Mouse (Mus musculus) liver, embryonic 13.5 days (tissue): ENCODE measurements around the gene Hmx3. TPM values are rescaled to one million over a fixed set of nuclear protein-coding genes. Genes with fewer than 3 reads are reported as not detected.

Source experiments
- ATAC-seq: fragments of 200-750 bp; cut with Nextera tagmentation; 2 replicates; pipeline ENCODE4 v1.8.0; 2017; ENCODE audit warnings: low read depth, mild to moderate bottlenecking, moderate number of reproducible peaks, moderate library complexity
- DNase-seq: peaks from one replicate; pipeline ENCODE4 v3.0.0; 2022
- H3K27ac ChIP-seq: fragments of 300-500 bp; sonication (generic); 2 replicates; pipeline ENCODE4 v1.5.1; 2015; ENCODE audit warnings: moderate library complexity, mild to moderate bottlenecking, inconsistent platforms
- H3K27me3 ChIP-seq: fragments of 300-500 bp; sonication (generic); 2 replicates; pipeline ENCODE4 v1.6.1; 2015; ENCODE audit warnings: mild to moderate bottlenecking, inconsistent platforms
- H3K36me3 ChIP-seq: fragments of 300-500 bp; sonication (generic); 2 replicates; pipeline ENCODE4 v1.6.1; 2015; ENCODE audit warnings: mild to moderate bottlenecking, inconsistent platforms
- H3K4me1 ChIP-seq: fragments of 300-500 bp; sonication (generic); replicated peaks from 2 replicates; pipeline ENCODE4 v1.6.1; 2015; ENCODE audit warnings: inconsistent platforms
- H3K4me2 ChIP-seq: fragments of 300-500 bp; sonication (generic); 2 replicates; pipeline ENCODE4 v1.6.1; 2015; ENCODE audit warnings: inconsistent platforms, mild to moderate bottlenecking, moderate library complexity
- H3K4me3 ChIP-seq: fragments of 300-500 bp; sonication (generic); replicated peaks from 2 replicates; pipeline ENCODE4 v1.5.1; 2015; ENCODE audit warnings: mild to moderate bottlenecking, inconsistent platforms
- H3K9ac ChIP-seq: fragments of 300-500 bp; sonication (generic); 2 replicates; pipeline ENCODE4 v1.6.1; 2015; ENCODE audit warnings: mild to moderate bottlenecking, inconsistent platforms
- H3K9me3 ChIP-seq: fragments of 300-500 bp; sonication (generic); replicated peaks from 2 replicates; pipeline ENCODE4 v1.6.1; 2016; ENCODE audit warnings: inconsistent platforms
- WGBS: fragments of 180-500 bp; shearing (Covaris S2); methylation state at CpG from one replicate; pipeline ENCODE4 v1.1.7; 2015; ENCODE audit not compliant: insufficient replicate concordance; 5-methylcytosine and 5-hydroxymethylcytosine counted together
- polyA plus RNA-seq: library from polyadenylated mRNA; unstranded; fragments of >200 nt; fragmentation: Nextera tagmentation; extraction: Ambion mirVana; gene quantifications from 2 replicates; pipeline ENCODE4 v1.2.1, GENCODE M21; 2015

The Hmx3 gene
- polyA plus RNA-seq, 1 experiment from 2014 or later, result not detected

DNA sequence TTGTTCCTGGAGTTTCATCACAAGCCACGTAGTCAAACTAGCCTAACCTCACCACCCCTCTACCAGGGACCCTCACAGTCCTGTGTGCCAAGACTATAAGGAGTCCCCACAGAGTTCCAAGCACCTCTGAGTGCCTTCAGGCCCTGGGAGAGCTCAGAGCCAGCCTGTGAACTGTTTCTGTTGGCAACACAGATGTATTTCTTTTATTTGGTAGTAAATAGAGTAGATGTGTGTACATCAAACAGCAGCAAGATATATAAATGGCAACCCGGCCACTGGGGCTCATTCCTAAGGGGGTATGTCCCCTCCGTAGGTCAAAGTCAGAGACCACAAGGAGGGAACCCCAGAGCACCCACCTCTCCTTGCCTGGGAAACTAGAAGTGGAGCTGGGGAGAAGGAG, 5.8 kb downstream of the Hmx3 start, which contains the start of gene Hmx2:
TSS of gene Hmx2 (plus strand) at position 301 of the 400 bp plus-strand sequence.
- no peak for ATAC-seq
- no peak for DNase-seq

DNA sequence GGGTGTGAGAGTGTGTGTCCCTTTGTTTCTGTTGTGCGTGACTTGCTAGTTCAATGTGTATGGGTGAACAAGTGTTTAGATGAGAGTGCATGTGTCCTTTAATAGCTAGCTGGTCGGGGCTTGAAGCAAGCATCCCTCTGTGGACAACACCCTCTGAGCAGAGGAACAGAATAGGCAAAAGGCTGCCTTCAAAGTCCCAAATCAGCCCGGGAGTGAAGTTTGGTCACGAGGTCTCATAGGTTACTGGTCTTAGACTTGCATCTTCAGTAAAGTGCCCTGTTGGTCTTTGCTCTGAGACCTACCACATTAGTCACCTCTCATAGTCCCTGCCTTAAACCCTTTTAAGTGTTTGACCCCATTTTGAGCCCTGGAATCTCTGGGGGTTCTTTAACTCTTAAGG, 8.8 kb downstream of the Hmx3 start:
- H3K4me2 ChIP-seq, result no peak overlapping the region
- no peak overlapping the region for H3K4me3 ChIP-seq
- H3K27ac ChIP-seq, result no peak overlapping the region
- DNase-seq (no peak), ATAC-seq (no peak)
- 0% methylated on average over 4 of the region's 4 CpGs for WGBS
- H3K4me1 ChIP-seq, result peaks cover 15% of the 10 kb centered on the region
- no peaks in the 10 kb centered on the region for H3K36me3 ChIP-seq
- H3K27me3 ChIP-seq, result peaks cover 100% of the 10 kb centered on the region
- H3K9ac ChIP-seq, result no peak overlapping the region
- no peaks in the 10 kb centered on the region for H3K9me3 ChIP-seq

More for the DNA sequence above, 5.8 kb downstream of the Hmx3 start, which contains the start of gene Hmx2:
- no peak within 1 kb of the TSS for H3K4me3 ChIP-seq
- H3K36me3 ChIP-seq, result no peaks in the 10 kb centered on the region
- H3K9me3 ChIP-seq, result no peaks in the 10 kb centered on the region
- no peak within 1 kb of the TSS for H3K9ac ChIP-seq
- H3K4me2 ChIP-seq, result no peak within 1 kb of the TSS
- peaks cover 100% of the 10 kb centered on the region for H3K27me3 ChIP-seq
- no peak within 1 kb of the TSS for H3K27ac ChIP-seq
- WGBS, result 7% methylated on average over 3 of the region's 3 CpGs
- H3K4me1 ChIP-seq, result 0 out of 2 replicates have a peak, but pooled peaks cover 3% of the 10 kb centered on the region

DNA sequence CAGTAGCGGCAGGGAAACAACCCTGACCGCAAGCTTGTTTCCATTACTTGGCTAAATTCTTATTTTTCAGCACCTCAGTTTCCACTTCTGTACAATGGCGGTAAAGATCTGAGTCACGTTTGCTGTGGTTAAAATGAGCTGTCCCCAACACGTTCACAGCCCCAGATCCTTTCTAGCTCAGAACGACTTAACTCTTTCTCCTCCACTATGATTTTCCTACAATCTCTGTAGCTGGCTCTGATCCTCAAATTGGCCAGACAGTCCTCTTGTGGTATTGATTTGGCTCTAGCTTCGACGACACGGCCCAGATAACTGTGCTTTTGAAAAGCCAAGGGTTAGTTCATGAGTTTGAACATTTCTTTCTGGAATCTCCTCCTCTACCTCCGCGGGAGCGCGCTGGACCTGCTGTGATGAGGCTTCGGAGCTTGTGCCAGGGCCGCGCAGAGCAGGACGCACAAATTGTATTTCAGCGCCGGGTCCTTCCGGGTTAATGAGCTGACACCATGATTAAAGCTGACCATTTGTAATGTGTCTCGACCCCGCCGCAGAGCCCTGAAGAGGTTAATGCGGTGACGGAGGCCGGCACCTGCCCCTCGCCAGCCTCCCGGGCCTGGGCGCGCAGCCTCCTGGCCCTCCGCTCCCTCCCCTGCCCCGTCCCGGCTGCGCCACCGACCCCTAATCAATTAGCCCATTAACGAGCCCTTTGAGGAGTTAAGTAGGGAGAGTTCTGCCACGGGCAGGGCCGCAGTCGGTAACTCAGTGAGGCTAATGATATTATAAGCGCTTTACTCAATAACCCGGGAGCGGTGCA, 9.5 kb downstream of the Hmx3 start:
- DNase-seq (no peak), ATAC-seq (no peak)
- Histone ChIP-seq H3K4me3 (no peak overlapping the region), H3K27me3 (peaks cover 100% of the 10 kb centered on the region), H3K36me3 (no peaks in the 10 kb centered on the region), H3K9me3 (no peaks in the 10 kb centered on the region), H3K27ac (no peak overlapping the region), H3K9ac (no peak overlapping the region), H3K4me2 (no peak overlapping the region), H3K4me1 (peaks cover 20% of the 10 kb centered on the region)
- WGBS, result 1% methylated on average over 42 of the region's 42 CpGs

DNA sequence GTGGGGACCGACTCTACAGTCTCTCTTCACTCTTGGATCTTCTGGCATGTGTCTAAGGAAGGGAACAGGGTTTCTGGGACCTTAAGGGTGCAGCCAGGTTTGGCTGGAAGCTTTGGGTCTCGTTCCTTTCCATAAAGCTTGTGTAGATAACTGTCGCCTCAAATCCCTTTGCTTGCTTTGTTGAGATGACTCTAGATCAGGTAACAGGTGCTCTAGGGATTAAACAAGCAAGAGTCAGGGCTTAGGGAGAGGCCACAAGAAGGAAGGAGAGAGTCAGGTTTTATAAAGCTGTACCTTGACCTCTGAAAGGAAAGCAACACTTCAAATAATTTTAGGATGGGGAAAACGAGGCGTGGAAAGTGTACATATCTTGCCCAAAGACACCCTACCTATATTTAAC, 10.1 kb downstream of the Hmx3 start:
- Histone ChIP-seq H3K27ac (no peak overlapping the region), H3K27me3 (peaks cover 100% of the 10 kb centered on the region), H3K9ac (no peak overlapping the region), H3K4me2 (no peak overlapping the region), H3K9me3 (no peaks in the 10 kb centered on the region), H3K4me3 (no peak overlapping the region), H3K4me1 (peaks cover 20% of the 10 kb centered on the region), H3K36me3 (no peaks in the 10 kb centered on the region)
- WGBS, result 3% methylated on average over 5 of the region's 5 CpGs
- no peak for ATAC-seq
- no peak for DNase-seq

DNA sequence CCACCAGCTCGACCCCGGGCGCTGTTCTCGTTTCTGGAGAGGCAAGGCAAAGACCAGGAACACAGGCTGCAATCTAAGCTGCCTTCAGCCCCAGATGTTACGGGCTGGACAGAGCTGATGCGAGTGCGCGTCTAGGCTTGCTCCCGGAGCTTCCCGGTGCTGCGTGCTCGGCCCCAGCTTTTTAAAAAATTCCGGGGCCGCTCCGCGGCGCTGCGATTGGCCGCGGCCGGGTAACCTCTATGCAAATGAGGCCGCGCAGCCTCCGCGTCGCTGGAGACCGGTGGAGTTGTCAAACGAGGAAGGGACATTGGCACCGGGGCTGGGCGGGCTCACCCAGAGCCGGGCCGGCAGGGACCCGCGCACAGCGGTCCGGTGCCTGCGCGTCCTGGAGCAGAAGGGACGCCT, 11.1 kb downstream of the Hmx3 start:
- Histone ChIP-seq H3K27ac (no peak overlapping the region), H3K4me3 (peak overlapping the region; percentile 31), H3K36me3 (no peaks in the 10 kb centered on the region), H3K27me3 (peaks cover 100% of the 10 kb centered on the region), H3K4me2 (peak overlapping the region; percentile 46), H3K4me1 (peaks cover 20% of the 10 kb centered on the region), H3K9me3 (no peaks in the 10 kb centered on the region), H3K9ac (no peak overlapping the region)
- no peak for DNase-seq
- peak; percentile 51 for ATAC-seq
- under 1% methylated on average over 32 of the region's 39 CpGs for WGBS

DNA sequence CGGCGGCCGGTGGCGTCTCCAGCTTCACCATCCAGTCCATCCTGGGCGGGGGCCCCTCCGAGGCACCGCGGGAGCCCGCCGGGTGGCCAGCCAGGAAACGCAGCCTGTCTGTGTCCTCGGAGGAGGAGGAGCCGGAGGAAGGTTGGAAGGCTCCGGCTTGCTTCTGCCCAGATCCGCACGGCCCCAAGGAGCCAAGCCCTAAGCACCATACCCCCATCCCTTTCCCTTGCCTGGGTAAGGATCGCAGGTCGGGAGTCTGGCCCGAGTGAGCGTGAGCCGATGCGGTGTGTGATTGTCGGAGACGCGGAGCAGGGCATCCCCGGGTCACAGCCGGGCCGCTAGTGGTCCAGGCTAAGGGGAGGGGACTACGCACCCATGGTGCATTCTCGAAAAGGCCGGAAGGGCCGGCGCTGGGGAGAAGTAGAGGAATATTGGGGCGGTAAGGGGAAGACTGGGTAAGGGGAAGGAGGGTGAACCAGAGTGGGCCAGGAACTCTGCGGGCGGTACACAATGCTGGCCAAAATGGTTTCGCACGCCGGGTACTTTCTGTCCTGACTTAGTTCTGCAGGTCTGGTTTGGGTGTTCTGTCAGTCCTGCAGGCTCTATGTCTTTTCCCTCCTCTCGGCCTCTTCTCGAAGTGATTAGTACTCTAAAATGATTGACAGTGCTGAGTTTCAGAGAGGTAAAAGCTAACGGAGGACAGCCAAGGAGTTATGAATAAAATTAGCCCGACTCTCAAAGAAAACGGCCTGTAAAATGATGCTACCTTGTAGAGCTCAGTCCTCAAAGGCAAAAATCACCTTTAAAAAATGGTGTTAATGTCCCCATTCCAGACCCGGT, 11.9 kb downstream of the Hmx3 start:
- peak overlapping the region; percentile 46 for H3K4me2 ChIP-seq
- peaks cover 22% of the 10 kb centered on the region for H3K4me1 ChIP-seq
- DNase-seq, result no peak
- no peaks in the 10 kb centered on the region for H3K9me3 ChIP-seq
- no peak overlapping the region for H3K27ac ChIP-seq
- 3% methylated on average over 45 of the region's 45 CpGs for WGBS
- peaks cover 100% of the 10 kb centered on the region for H3K27me3 ChIP-seq
- ATAC-seq, result 0 out of 2 replicates have a peak, but pooled peaks have one; percentile 9
- no peak overlapping the region for H3K9ac ChIP-seq
- H3K36me3 ChIP-seq, result no peaks in the 10 kb centered on the region
- peak overlapping the region; percentile 31 for H3K4me3 ChIP-seq

DNA sequence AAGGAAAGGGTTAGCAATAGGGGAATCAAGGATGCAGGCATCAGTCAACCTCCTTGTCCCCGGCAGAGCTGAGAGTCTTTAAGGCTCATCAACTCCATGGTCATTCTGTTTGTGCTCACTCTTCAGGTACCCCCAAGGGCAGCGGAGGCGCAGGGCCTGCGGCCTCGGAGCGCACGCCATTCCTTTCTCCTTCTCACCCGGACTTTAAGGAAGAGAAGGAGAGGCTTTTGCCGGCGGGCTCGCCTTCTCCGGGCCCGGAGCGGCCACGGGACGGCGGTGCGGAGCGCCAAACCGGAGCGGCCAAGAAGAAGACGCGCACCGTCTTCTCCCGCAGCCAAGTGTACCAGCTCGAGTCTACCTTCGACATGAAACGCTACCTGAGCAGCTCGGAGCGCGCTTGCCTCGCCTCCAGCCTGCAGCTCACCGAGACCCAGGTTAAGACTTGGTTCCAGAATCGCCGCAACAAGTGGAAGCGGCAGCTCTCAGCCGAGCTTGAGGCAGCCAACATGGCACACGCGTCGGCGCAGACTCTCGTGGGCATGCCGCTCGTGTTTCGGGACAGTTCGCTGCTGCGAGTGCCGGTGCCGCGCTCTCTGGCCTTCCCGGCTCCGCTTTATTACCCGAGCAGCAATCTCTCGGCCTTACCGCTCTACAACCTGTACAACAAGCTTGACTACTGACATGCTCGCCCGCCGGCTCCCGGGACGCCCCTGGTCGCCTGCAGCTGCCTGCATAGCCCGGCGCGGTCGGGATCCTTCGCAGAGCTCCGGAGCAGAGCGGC, 12.8 kb downstream of the Hmx3 start:
- no peak for ATAC-seq
- Histone ChIP-seq H3K9ac (no peak overlapping the region), H3K4me3 (0 out of 2 replicates have a peak overlapping the region, but pooled peaks have one; percentile 4), H3K27ac (no peak overlapping the region), H3K4me2 (peak overlapping the region; percentile 14; the same call in 1 of the 2 replicates), H3K4me1 (peaks cover 24% of the 10 kb centered on the region), H3K36me3 (no peaks in the 10 kb centered on the region), H3K27me3 (peaks cover 92% of the 10 kb centered on the region), H3K9me3 (no peaks in the 10 kb centered on the region)
- 1% methylated on average over 68 of the region's 68 CpGs for WGBS
- no peak for DNase-seq

DNA sequence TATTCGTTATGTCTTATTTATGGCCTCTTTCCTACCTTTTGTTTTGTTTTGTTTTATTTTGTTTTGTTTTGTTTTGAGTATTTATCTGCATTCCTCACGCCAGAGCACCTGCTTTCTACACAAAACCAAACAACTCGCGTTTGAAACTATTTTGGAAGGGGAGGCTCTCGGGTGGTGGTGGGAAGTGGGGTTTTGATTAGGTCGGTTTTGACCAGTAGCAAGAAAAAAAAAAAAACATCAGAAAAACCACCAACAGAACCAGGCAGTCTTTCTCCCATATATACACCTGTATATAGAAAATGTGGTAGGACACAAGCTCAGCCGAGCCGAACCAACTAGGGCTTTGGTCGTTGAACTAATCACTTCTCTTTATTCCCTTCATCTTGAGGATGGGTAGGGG, 13.4 kb downstream of the Hmx3 start:
- H3K36me3 ChIP-seq, result no peaks in the 10 kb centered on the region
- ATAC-seq (no peak), DNase-seq (no peak)
- peaks cover 25% of the 10 kb centered on the region for H3K4me1 ChIP-seq
- H3K27me3 ChIP-seq, result peaks cover 86% of the 10 kb centered on the region
- no peak overlapping the region for H3K4me2 ChIP-seq
- H3K4me3 ChIP-seq, result no peak overlapping the region
- H3K27ac ChIP-seq, result no peak overlapping the region
- WGBS, result 4% methylated on average over 9 of the region's 9 CpGs
- no peaks in the 10 kb centered on the region for H3K9me3 ChIP-seq
- H3K9ac ChIP-seq, result no peak overlapping the region

DNA sequence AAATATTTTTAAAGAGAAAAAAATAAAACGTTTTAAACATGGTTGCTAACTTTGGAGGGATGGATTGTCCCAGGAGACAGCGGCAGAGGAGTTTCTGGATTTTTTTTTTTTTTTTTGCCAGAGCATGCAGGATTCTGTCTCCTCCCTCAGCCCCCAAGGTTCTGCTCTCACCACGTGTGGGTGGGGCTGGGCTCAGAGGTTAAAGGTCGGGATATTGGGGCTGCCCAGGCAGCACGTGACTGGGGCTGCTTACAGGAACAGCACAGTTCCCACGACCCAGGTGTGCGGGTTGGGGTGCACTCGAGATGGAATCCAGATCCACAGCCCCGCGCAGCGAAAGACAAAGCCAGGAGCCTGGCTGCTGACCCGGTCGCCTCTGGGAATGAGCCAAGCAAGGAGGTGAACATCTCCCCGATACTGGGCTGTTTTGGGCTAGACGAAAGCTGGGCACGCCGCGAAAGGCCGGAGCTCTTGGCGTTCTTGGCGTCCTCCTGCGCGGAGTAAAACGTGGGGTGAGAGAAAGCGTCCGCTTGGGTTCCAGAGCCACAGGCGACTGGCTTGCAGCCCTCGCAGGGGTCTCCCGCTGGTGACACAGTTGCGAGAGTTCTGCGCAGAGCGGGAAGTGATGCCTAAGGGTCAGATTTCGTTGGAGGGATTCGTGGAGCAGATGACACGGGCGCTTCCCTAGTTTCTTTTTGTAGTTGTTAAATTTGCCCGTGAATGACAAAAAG, 14.0 kb downstream of the Hmx3 start:
- H3K27ac ChIP-seq, result no peak overlapping the region
- H3K9ac ChIP-seq, result no peak overlapping the region
- H3K27me3 ChIP-seq, result peaks cover 80% of the 10 kb centered on the region
- 2% methylated on average over 37 of the region's 37 CpGs for WGBS
- H3K4me1 ChIP-seq, result peaks cover 30% of the 10 kb centered on the region
- H3K9me3 ChIP-seq, result no peaks in the 10 kb centered on the region
- DNase-seq, result no peak
- ATAC-seq, result no peak
- H3K4me3 ChIP-seq, result peak overlapping the region; percentile 11; the same call in 1 of the 2 replicates
- H3K36me3 ChIP-seq, result peaks cover under 1% of the 10 kb centered on the region
- H3K4me2 ChIP-seq, result peak overlapping the region; percentile 24

DNA sequence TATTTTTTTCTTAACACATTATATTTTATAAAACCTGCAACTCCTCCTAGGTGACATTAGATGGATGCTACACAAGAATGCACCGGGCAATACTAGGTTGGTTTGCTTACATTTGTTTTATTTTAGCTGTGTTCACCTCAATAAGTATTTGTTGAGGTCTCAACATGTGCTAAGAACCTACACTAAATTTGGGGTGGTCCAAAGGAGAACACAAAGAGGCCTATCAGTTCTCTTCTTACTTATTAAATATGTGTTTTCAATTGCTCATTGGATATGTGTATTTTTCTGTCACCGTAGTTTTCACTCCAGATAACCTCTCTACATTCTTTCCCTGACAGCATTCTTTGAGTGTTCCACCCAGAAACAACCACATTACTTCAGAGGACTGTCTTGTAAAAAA, 15.1 kb downstream of the Hmx3 start:
- DNase-seq, result no peak
- Histone ChIP-seq H3K27me3 (peaks cover 69% of the 10 kb centered on the region), H3K4me2 (no peak overlapping the region), H3K36me3 (peaks cover 11% of the 10 kb centered on the region), H3K9ac (no peak overlapping the region), H3K9me3 (no peaks in the 10 kb centered on the region), H3K4me3 (no peak overlapping the region), H3K27ac (no peak overlapping the region), H3K4me1 (peaks cover 40% of the 10 kb centered on the region)
- WGBS, result 41% methylated on average over 2 of the region's 2 CpGs
- ATAC-seq, result no peak
